Mouse (Mus musculus) heart, embryonic 10.5 days (tissue): ENCODE data around the gene P3h4. TPM values are rescaled to one million over a fixed set of nuclear protein-coding genes. Genes with fewer than 3 reads are reported as not detected.

Experiments
- DNase-seq: peaks from one replicate; pipeline ENCODE4 v3.0.0-alpha.2; 2017; ENCODE audit warnings: low spot score
- H3K27ac ChIP-seq: fragments of 300-500 bp; sonication (generic); 2 replicates; pipeline ENCODE4 v1.5.1; 2016; ENCODE audit warnings: mild to moderate bottlenecking
- H3K27me3 ChIP-seq: fragments of 300-500 bp; sonication (generic); 2 replicates; pipeline ENCODE4 v1.6.1; 2016; ENCODE audit warnings: mild to moderate bottlenecking; ENCODE audit not compliant: poor library complexity, insufficient read depth, severe bottlenecking
- H3K36me3 ChIP-seq: fragments of 300-500 bp; sonication (generic); 2 replicates; pipeline ENCODE4 v1.6.1; 2016; ENCODE audit warnings: mild to moderate bottlenecking, moderate library complexity
- H3K4me1 ChIP-seq: fragments of 300-500 bp; sonication (generic); 2 replicates; pipeline ENCODE4 v1.6.1; 2016; ENCODE audit warnings: mild to moderate bottlenecking
- H3K4me3 ChIP-seq: fragments of 300-500 bp; sonication (generic); 2 replicates; pipeline ENCODE4 v1.5.1; 2016; ENCODE audit warnings: mild to moderate bottlenecking, moderate library complexity
- H3K9me3 ChIP-seq: fragments of 300-500 bp; sonication (generic); 2 replicates; pipeline ENCODE4 v1.6.1; 2016; ENCODE audit warnings: mild to moderate bottlenecking, moderate library complexity
- WGBS: fragments of 180-500 bp; shearing (Covaris S2); methylation state at CpG from one replicate; pipeline ENCODE4 v1.1.7; 2016; 5-methylcytosine and 5-hydroxymethylcytosine counted together
- polyA plus RNA-seq: library from polyadenylated mRNA; unstranded; fragments of >200 nt; fragmentation: Nextera tagmentation; extraction: Ambion mirVana; gene quantifications from 2 replicates; pipeline ENCODE4 v1.2.1, GENCODE M21; 2016

P3h4 gene
- polyA plus RNA-seq, 1 experiment from 2014 or later = 81.8 TPM

DNA sequence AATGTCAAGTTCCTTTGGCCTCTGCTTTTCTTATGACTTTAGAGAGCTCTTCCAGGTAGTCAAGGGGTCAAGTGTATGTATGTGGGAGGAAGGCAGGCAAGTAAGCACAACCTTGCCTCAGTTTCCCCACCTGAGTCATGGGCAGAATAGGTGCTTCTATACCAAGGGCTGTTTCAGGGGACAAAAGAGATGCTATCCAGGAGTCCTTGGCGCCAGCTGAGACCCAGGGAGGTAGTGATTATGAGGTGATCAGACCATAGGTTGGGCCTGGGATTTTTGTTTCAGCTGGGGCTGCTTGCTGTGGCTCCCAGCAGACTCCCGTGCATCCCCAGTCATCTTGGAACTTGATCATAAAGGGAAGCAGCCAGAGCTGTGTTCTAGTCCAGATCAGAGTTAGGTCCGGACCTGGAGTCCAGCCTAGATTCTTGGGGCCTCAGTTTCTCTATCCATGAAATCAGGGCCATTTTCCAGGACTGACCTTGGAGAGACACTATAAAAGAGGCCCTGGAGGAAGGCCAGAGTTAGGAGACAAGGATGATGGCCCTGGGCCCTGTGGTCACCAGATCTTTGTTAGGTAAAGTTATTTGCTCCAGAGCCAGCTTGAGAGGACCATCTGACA is 10.1 kb downstream of the P3h4 start:
- no peak overlapping the region for H3K4me3 ChIP-seq
- peaks cover 23% of the 10 kb centered on the region for H3K36me3 ChIP-seq
- no peaks in the 10 kb centered on the region for H3K9me3 ChIP-seq
- WGBS = 90% methylated on average over 3 of the region's 3 CpGs
- DNase-seq = no peak
- H3K27me3 ChIP-seq = no peaks in the 10 kb centered on the region
- peak overlapping the region; percentile 88; the same call in 1 of the 2 replicates for H3K27ac ChIP-seq
- H3K4me1 ChIP-seq = peaks cover 71% of the 10 kb centered on the region

DNA sequence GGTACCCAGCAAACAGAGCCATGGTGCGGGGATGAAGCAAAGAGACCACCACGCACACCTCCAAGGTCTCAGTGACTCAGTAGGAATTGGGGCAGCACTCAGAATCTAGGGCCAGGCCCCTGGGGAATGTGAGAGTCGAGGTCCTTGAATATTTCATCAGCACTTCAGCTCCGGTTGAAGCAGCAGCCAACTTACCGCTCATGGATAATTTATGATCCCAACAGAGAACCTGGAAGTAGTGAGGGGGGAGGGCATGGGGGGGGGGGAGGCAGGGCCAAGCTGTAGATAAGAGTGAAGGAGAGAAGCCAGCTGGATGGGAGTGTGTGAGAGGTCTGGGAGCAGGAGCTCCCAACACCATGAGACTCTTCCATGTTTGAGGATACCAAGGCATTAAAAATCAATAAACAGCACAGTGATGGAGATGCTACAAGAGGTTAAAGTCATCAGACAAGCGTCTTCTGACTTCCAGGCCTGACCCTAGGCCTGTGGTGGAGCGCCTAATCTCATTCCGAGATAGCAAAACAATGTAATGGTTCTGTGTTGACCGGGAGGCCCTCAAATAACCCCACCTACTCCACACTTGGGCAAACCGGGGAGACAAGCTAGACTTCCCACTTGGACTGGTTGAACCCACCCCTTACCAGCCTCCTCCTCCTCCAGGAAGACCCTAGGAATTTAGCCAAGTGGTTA is 11.0 kb downstream of the P3h4 start:
- Histone ChIP-seq H3K9me3 (no peaks in the 10 kb centered on the region), H3K4me3 (peak overlapping the region; percentile 16; the same call in 1 of the 2 replicates), H3K4me1 (peaks cover 70% of the 10 kb centered on the region), H3K27me3 (no peaks in the 10 kb centered on the region), H3K36me3 (peaks cover 13% of the 10 kb centered on the region), H3K27ac (peak overlapping the region; percentile 88)
- WGBS = 20% methylated on average over 10 of the region's 10 CpGs
- no peak for DNase-seq

DNA sequence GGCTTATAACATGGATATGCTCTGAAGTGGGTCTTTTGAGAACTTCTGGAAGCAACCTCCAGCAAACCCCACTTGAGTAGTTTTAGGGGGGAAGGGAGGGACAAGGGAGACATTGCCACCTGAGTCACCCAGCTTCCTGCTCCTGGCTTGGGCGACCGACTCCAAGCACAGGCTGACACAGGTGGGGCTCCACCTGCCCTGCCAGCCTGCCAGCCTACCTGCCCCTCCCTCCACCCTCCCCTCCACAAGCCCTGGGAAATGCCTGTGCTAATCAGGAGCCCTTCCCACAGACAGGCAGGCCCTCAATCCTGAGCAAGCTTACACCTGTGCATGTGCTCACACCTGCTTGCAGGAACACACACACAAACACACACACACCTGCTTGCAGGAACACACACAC is 12.0 kb downstream of the P3h4 start:
- H3K27me3 ChIP-seq = no peaks in the 10 kb centered on the region
- H3K27ac ChIP-seq = peak overlapping the region; percentile 88
- no peak for DNase-seq
- no peaks in the 10 kb centered on the region for H3K9me3 ChIP-seq
- peaks cover 74% of the 10 kb centered on the region for H3K4me1 ChIP-seq
- WGBS = 40% methylated on average over 2 of the region's 2 CpGs
- H3K36me3 ChIP-seq = peaks cover 5% of the 10 kb centered on the region; the same call in 1 of the 2 replicates
- H3K4me3 ChIP-seq = peak overlapping the region; percentile 42

DNA sequence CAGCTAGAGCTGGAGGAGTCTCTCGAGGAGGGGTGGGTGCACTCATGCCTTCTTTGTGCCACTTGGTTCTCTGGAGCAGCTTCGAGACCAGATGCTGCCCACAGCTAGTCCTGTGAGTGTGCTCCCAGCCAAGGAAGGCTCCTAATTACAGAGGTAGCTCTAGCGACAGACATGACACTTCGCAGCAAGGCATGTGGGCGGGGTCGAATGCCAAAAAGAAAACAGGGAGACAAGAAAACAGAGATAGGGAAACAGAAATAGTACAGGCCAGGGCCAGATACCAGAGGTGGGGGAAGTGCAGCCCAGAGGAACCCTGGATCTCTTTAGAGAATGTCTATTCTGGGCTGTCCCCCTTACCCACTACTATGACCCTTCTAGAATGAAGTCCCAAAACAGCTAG is 12.4 kb downstream of the P3h4 start:
- WGBS = 4% methylated on average over 6 of the region's 6 CpGs
- H3K9me3 ChIP-seq = no peaks in the 10 kb centered on the region
- peak overlapping the region; percentile 42 for H3K4me3 ChIP-seq
- H3K27me3 ChIP-seq = no peaks in the 10 kb centered on the region
- H3K36me3 ChIP-seq = peaks cover 3% of the 10 kb centered on the region; the same call in 1 of the 2 replicates
- peak; percentile 92 for DNase-seq
- H3K4me1 ChIP-seq = peaks cover 77% of the 10 kb centered on the region
- peak overlapping the region; percentile 88 for H3K27ac ChIP-seq

DNA sequence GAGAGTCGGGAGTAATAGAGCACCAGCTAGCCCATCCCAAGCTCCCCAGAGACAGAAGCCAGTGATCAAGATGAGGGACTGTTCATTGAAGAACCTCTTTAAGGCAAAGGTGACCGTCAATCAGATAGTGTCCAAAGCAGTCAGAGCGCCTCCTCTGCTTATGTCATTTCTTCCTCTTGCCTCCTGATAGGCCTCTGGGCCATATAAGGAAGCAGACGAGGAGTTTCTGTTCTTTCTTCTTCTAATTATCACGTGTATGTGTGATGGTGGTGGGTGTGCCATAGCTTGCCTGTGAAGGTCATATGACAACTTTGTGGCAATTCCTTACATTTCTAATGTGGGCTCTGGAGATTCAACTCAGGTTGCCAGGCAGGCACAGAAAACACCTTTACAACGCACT is 13.8 kb downstream of the P3h4 start:
- DNase-seq = no peak
- no peaks in the 10 kb centered on the region for H3K27me3 ChIP-seq
- peaks cover 84% of the 10 kb centered on the region for H3K4me1 ChIP-seq
- H3K4me3 ChIP-seq = no peak overlapping the region
- H3K36me3 ChIP-seq = no peaks in the 10 kb centered on the region
- peak overlapping the region; percentile 88 for H3K27ac ChIP-seq
- H3K9me3 ChIP-seq = no peaks in the 10 kb centered on the region
- 46% methylated on average over 6 of the region's 6 CpGs for WGBS

DNA sequence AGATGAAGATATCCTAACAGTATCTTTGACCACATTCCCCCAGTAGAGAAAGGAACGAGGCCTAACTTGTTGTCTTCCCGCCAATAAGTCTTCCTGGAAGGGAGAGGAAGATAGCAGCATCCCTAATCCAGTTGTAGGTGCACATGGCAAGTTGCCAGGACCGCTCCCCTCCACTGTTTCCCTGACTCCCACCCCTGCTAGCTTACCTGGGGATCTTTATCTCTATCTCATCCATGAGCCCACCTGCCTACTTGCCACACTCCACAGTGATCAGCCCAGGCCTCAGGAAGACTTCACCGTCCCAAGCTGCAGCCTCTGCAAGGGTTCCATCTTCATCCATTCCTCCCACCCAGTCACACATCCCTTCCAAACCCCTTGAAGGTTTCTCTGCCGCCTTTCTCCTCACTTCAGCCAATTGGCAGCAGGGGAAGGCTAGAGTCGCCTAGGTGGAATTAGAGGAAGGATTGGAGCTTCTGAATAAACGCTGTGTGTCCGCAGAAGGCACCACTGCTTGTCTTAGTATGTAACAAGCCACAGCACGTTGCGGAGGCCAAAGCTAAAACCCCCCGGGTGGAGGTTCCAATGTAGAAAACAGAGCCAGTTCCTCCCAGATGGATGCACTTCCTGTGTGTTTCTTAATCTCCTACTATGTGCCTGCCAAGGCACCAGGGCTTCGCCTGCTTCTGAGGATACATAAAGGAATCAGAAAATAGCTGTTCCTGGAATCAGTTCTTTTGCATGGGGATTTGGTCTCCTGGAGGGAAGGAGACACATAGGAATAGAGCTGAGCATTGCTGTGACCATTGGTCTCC is 14.7 kb downstream of the P3h4 start:
- DNase-seq = no peak
- peak overlapping the region; percentile 88 for H3K27ac ChIP-seq
- no peaks in the 10 kb centered on the region for H3K27me3 ChIP-seq
- peaks cover 90% of the 10 kb centered on the region for H3K4me1 ChIP-seq
- H3K36me3 ChIP-seq = no peaks in the 10 kb centered on the region
- no peaks in the 10 kb centered on the region for H3K9me3 ChIP-seq
- WGBS = 77% methylated on average over 12 of the region's 12 CpGs
- H3K4me3 ChIP-seq = no peak overlapping the region

DNA sequence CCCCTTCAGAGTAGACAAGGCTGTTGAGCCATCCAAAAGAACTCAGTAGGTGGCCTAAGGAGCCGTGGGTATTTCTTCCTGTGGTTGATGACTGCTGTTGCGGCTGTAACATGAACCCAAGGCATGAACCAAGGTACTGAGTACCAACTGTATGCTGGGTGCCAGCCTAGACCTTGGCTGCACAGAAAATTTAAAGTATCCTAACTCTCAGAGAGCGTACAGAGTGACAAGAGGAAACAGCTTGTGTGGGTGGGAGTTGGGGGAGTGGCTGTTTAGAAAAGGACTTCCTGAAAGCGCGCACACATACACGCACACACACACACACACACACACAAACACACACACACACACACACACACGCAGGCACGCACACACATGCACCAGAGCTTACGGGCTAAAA is 15.3 kb downstream of the P3h4 start:
- Histone ChIP-seq H3K4me1 (peaks cover 91% of the 10 kb centered on the region), H3K27ac (no peak overlapping the region), H3K9me3 (no peaks in the 10 kb centered on the region), H3K27me3 (no peaks in the 10 kb centered on the region), H3K4me3 (no peak overlapping the region), H3K36me3 (no peaks in the 10 kb centered on the region)
- no peak for DNase-seq
- 75% methylated on average over 9 of the region's 9 CpGs for WGBS

DNA sequence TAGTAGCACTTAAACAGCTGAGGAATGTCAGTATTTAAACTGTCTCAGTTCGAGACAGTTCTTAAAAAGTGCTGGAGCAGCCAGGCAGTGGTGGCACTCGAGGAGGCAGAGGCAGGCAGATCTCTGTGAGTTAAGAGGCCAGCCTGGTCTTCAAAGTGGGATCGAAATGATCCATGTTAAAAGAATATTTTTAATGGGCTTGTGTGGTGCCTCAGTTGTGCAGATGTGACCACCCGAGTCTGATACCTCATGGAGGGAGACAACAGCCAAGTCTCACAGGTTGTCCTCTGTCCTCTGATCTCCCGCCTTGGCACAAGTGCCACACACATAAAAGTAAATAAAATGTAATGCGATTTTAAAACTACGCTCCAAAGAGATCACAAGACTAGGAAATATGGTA is 16.1 kb downstream of the P3h4 start:
- H3K36me3 ChIP-seq = peaks cover 6% of the 10 kb centered on the region; the same call in 1 of the 2 replicates
- 88% methylated on average over 7 of the region's 7 CpGs for WGBS
- no peaks in the 10 kb centered on the region for H3K27me3 ChIP-seq
- H3K9me3 ChIP-seq = no peaks in the 10 kb centered on the region
- peak overlapping the region; percentile 87; the same call in 1 of the 2 replicates for H3K4me3 ChIP-seq
- no peak for DNase-seq
- peaks cover 91% of the 10 kb centered on the region for H3K4me1 ChIP-seq
- no peak overlapping the region for H3K27ac ChIP-seq

DNA sequence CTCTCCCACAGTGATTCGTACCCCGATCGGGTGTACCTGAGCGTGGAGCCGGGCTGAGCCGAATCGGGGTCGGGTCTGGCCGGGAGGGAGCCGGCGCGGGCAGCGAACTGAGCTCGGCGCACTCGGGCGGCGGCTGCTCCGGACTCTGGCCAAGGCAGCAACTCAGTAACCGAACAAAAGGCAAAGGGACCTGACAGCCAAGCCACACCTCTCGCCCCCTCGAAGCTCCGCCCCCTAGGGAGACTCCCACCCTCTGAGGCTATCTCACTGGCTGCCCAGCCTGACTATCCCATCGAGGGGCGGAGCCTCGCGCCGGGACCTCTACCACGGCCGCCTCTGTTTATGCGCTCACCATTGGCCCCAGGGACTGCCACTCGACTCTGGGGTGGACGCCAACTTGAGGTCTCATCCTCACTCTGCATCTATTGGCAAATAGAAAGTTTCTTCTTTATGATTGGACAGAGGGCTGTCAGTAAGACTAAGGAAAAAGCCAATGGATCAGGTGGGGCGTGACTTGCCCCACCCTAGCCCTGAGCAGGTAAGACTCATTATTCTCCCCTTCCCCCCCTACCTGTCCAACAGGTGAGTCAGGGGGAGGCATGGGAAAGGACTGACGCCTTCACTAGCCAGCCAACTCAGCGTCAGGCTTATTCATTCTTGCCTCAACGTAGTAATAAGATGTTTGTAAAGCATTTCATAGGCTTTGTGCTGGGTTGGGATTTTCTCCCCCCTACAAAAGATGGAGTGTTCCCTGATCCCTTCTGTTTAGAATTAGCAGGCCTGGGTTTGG is 16.8 kb downstream of the P3h4 start, which contains the start of gene Jup:
Gene Jup (minus strand): TSS at position 164 of the 790 bp plus-strand sequence.
- Histone ChIP-seq H3K27ac (peak within 1 kb of the TSS; percentile 92), H3K9me3 (no peaks in the 10 kb centered on the region), H3K4me1 (peaks cover 91% of the 10 kb centered on the region), H3K36me3 (peaks cover 11% of the 10 kb centered on the region; the same call in 1 of the 2 replicates), H3K4me3 (peak within 1 kb of the TSS; percentile 87), H3K27me3 (no peaks in the 10 kb centered on the region)
- WGBS = 1% methylated on average over 37 of the region's 37 CpGs
- DNase-seq = peak; percentile 100

DNA sequence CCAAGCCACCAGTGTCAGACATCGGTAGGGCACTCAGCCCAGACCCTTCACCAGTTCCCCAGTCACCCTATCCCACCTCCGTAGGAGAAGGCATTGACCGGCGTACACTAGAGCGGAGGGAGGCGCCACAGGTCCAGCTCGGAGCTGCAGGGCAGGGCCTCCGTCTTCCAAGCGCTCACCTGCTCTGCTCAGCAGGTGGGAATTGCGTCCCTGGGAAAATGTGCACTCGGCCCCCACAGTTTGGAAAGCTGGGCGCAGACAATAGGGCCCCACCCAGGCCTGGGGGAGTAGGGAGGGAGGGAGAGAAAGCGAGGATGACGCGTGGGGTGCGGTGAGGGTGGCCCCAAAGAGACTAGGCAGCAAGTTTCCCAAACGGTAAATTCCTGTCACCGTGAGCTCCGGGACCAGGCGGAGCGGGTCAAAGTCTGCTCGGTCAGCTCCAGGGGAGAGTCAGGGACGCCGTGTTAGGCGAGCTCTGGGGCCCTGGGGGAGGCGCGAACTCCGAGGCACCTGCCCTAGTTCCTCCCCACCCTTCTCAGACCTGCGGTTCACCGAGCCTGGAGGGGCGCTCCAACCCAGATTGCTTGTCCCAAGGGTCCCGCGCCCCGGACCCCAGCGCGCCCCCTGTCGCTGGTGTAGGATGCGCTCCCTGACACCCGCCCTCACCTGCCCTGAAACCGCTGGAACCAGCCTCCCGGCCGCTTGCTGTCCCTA is 17.6 kb downstream of the P3h4 start:
- peaks cover 16% of the 10 kb centered on the region for H3K36me3 ChIP-seq
- DNase-seq = no peak
- H3K4me1 ChIP-seq = peaks cover 91% of the 10 kb centered on the region
- 2% methylated on average over 42 of the region's 42 CpGs for WGBS
- peak overlapping the region; percentile 87 for H3K4me3 ChIP-seq
- H3K27ac ChIP-seq = peak overlapping the region; percentile 92
- no peaks in the 10 kb centered on the region for H3K9me3 ChIP-seq
- no peaks in the 10 kb centered on the region for H3K27me3 ChIP-seq

DNA sequence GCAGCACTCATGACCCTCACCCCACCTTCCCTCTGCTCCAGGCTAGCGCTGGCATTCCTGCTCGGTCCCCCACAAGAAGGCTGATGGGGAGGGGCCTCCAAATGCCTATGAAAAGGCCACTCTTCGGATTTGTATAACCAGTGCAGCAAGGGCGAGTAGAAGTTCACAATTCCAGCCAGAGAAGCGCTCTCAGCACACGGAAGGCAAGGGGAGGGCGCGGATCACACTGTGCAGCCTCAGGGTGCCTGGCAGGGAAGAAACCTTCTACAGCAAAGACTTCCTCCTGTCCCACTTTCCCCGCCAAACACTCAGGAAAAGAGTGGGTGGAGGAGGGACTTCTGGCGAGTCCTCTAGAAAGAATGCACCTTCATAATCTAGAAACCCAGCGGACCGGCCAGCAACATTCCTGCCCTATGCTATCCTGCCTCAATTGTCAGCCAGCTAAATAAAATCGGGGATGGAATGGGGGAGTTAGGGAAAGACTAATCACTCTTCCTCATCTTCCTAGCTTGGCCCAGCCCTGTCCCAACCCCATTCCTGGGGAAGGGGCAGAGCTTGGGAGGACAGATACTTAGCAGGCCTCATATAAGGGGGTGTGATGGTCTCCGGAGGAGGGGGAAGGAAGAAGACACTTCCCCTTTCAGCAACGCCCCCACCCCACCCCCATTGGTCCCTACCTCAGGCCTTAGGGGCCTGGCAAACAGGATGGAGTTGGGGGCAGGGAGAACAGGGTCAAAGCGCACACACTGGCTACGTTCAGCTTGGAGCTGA is 18.6 kb downstream of the P3h4 start:
- H3K27ac ChIP-seq = peak overlapping the region; percentile 92
- H3K9me3 ChIP-seq = no peaks in the 10 kb centered on the region
- H3K27me3 ChIP-seq = no peaks in the 10 kb centered on the region
- no peak for DNase-seq
- peak overlapping the region; percentile 87 for H3K4me3 ChIP-seq
- peaks cover 89% of the 10 kb centered on the region for H3K4me1 ChIP-seq
- peaks cover 16% of the 10 kb centered on the region for H3K36me3 ChIP-seq
- 17% methylated on average over 17 of the region's 17 CpGs for WGBS
